Mouse (Mus musculus) erythroblast, embryonic 14.5 days (primary cell): Measurements from ENCODE around the gene Xkr8.

Experiments used
- GATA1 ChIP-seq: IDR thresholded peaks from 2 replicates; pipeline ENCODE4 v1.6.1; 2012; ENCODE audit warnings: low read length, inconsistent platforms, mixed read lengths
- TAL1 ChIP-seq: IDR thresholded peaks from 3 replicates; pipeline ENCODE4 v1.6.1; 2012; ENCODE audit warnings: low read length, inconsistent platforms, mixed read lengths

- no peak for TF ChIP-seq TAL1
- TF ChIP-seq GATA1, result no peak
Observed at GRCm38 (mm10) chr4:132776764-132777163, 44.4 kb upstream of the Xkr8 start.
